Mouse (Mus musculus) thymus, postnatal 36 days (tissue): ENCODE measurements around the gene Gabrb1.

Experiments
- DNase-seq, 2 experiments: peaks; one replicate each; pipeline ENCODE4 v3.0.0; 2022; ENCODE audit warnings: mixed read lengths in 2 of 2

Gene Gabrb1

GRCm38 (mm10) chr5:71657482-71658114, at the start of gene Gabrb1:
Gabrb1 (plus strand) TSS chr5:71658113.
- no peak for DNase-seq

- no peak for DNase-seq
These were observed 49.2 kb upstream of the Gabrb1 start for GRCm38 (mm10) chr5:71608735-71609134.

GRCm38 (mm10) chr5:71614311-71614710, 43.6 kb upstream of the Gabrb1 start:
- DNase-seq: no peak

DNA sequence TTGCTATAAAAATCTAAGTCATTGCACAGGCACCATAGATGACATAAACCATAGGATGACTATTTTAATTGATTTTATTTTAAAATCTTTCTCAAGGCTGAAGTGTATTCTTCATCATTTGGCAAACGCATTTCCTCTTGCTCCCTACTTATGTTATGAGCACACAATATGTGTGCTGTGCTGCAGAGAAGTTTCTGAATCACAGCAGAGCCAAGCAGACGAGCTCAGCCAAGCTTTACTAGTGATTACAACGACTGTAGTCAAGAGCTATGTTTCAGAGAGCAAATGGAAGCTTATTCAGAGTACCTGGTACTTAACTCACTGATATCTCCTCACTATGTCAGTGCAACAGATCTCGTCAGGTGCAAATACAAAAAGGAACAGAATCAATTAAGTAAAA, 41.2 kb upstream of the Gabrb1 start:
- no peak for DNase-seq

- DNase-seq: no peak
These were observed 30.1 kb upstream of the Gabrb1 start for GRCm38 (mm10) chr5:71627820-71628219.

- no peak for DNase-seq
These were observed 18.1 kb upstream of the Gabrb1 start for GRCm38 (mm10) chr5:71639804-71640203.

GRCm38 (mm10) chr5:71648108-71648507, 9.8 kb upstream of the Gabrb1 start:
- no peak for DNase-seq

DNA sequence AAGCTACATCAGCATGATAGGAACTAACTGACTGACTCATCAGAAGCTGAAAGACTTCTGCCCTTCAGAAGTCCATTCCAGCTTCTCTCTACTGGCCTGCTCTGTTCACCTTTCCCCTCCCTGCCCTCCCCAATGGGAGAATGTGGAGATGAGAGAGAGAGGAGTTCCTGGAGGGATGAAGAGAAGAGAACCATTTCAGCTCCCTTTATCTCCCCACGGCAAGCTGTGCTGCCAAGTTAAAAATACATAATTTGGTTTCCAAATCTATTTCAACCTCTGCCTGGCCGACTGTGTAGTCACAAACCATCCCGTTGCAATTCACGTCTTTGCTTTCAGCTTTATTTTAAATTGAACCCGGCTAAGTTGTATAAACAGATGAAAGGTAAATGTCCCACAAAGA, 3.9 kb upstream of the Gabrb1 start:
- no peak for DNase-seq

- DNase-seq: no peak
These were observed 1.1 kb upstream of the Gabrb1 start for GRCm38 (mm10) chr5:71656771-71657170.

DNA sequence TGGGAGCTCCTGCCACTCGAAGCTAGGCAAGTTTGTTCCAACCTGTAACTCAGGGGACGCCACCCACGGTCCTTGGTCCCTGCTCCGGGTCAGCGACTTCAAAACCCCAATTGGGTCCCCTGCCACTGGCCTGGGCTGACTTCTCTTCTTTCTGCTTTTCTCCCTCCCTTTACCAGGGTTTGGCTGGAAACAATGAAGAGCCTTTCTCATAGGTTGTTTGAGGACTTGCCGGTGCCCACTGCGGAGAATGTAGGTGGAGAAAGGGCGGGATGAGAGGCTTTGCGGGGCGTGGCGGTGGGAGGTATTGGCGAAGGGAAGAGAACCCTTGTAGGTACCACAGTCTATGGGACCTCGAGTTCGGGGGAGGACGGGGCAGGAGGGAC, 193 bp downstream of the Gabrb1 start, which contains the start of gene Gabra4:
TSS of gene Gabra4 (minus strand) at position 194 of the 383 bp plus-strand sequence.
- no peak for DNase-seq

DNA sequence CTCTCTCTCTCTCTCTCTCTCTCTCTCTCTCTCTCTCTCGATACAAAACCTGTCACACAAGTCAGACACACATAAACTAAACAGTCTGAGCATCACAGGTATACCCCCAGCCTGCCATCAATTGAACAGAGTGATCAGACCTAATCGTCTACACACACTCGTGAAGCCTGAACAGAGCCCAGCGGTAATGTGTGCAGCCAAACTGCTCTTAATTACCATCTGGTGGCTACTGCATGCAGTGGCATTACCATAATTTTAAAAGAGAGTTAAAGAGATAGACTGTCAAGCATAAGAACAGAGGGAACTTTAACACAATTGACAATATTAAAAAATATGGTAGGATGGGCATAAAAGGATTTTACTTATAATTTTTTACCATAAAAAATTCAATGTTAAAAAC, 7.7 kb downstream of the Gabrb1 start:
- no peak for DNase-seq

GRCm38 (mm10) chr5:71699696-71700467, 42.0 kb downstream of the Gabrb1 start:
- DNase-seq: no peak

- no peak for DNase-seq
These were observed 42.8 kb downstream of the Gabrb1 start for GRCm38 (mm10) chr5:71700468-71701272.

- DNase-seq: no peak
These were observed 43.3 kb downstream of the Gabrb1 start for GRCm38 (mm10) chr5:71701273-71701614.

- DNase-seq: no peak
These were observed 75.2 kb downstream of the Gabrb1 start for GRCm38 (mm10) chr5:71732931-71733792.

- no peak for DNase-seq
These were observed 89.5 kb downstream of the Gabrb1 start for GRCm38 (mm10) chr5:71747411-71747810.

GRCm38 (mm10) chr5:71753966-71754365, 96.1 kb downstream of the Gabrb1 start:
- DNase-seq: no peak

- no peak for DNase-seq
These were observed 103.2 kb downstream of the Gabrb1 start for GRCm38 (mm10) chr5:71761105-71761504.

DNA sequence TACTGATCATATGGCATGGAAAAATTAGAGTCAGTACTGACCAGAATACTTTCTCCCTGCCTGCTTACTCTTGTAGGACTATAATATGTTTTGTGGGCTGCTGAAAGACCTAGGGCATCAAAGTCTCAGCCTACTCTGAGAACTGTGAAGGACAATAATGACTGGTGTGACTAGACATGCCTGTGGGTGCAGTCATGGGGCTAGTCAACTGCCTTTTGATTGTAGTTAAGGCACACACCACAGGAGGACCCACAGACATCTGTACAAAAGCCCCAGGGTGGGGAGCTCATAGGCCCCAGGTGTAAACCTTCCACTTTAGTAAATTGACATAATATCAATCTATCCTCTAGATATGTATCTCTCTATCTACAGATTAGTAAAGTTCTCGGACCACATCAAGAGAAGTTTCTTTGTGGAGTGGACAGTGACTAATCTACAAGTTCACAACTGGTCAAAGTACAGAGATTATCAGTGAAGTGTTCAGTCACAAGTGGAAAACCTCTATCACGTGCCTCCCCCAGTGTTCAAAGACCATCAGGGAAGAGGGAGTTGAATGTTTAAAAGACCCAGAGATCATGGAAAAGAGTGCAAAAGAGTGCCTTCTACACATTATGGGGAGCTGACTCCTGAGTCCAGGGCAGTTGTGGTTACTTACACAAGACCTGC, 123.7 kb downstream of the Gabrb1 start:
- DNase-seq: no peak

DNA sequence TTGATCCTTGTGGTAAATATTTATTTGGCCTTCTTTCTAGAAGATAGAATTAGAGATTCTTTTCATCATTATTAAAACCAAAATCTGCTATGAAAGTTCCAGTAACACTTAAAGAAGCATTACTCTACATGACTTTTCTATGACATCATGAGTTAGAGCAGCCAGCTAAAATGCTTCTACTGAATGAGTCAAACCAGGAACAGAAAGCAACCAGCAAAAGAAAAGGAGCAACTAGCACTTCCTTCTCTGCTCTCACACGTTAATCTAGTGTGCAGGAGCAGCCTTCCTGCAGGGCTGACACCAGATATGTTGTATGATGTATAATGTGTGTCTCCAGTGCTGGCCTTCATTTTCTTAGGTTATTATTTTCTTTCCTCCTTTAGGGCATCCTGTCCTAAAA, 164.9 kb downstream of the Gabrb1 start:
- no peak for DNase-seq

DNA sequence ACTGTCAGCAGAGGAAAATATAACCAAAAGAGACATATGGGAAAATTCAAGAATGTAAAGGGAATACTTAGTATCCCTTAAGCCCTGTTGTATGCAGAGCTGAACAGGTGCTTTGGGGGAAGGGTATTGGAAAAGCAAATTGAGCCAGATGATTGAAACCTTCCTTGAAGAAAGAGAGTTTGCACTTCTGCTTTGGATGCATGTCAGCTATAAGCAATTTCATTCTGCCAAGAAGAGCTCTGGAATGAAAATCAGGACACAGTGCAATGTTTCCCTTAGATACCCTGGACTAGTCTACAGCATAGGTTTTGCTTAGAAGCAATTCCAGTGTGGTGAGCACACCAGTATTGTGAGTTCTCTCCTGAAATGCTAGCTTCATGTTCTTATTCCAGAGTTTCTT, 170.4 kb downstream of the Gabrb1 start:
- no peak for DNase-seq

GRCm38 (mm10) chr5:71828996-71829395, 171.1 kb downstream of the Gabrb1 start:
- DNase-seq: no peak
